Mouse (Mus musculus): ENCODE measurements around the gene Thoc3. TPM values are rescaled to one million over a fixed set of nuclear protein-coding genes. Genes with fewer than 3 reads are reported as not detected.
"Not testable (repeated sequence)": the region's sequence is repeated elsewhere in the genome, so short reads cannot be mapped to it uniquely, and the experiment has no call there.

Thoc3 gene
- polyA plus RNA-seq (2017; shearing (Covaris generic)), result 10 to 100 TPM; 23.8 to 34.9 TPM

DNA sequence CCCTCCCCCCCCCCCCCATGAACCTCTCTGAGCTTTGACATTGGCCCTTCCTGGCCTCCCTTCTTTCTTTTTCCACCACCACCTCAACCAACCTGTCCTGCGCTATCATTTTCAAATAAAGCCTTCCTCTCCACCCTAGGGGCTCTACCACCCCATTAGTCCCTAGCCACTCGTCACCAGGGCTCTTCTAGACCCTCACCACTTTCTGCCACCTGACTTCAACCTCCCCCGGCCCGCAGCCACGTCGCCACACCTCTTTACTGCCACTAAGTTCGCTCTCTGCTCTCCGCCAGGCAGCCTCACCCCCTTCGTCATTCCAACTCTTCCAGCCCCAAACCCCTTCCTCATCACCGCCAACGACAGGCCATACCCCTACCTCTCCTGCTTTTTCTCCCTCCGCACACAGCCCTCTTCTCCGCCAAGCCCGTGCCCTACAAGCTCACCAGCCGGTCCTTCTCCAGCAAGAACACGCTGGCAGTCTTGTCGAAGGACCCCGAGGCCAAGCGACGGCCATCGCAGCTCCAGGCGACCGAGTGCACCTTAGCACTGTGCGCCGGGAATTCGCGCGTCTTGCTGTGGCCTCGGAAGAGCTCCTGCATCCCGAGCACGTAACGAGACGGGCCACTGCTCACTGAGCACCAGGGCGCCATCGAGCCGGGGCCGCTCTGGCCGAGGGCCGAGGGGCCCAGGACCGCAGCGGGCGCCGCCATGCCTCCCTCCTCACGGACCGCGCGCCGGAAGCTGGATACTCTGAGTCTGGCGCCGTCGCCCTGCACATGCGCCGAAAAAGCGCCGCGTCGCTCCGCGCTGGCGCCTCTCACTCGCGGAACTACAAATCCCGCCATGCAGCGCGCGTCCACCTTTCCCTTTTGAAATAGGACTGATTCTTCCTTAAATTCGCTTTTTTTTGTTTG, at the start of gene Thoc3:
Gene Thoc3 (minus strand): TSS at position 752 of the 914 bp plus-strand sequence.
- ATAC-seq, result peak; percentile 100

DNA sequence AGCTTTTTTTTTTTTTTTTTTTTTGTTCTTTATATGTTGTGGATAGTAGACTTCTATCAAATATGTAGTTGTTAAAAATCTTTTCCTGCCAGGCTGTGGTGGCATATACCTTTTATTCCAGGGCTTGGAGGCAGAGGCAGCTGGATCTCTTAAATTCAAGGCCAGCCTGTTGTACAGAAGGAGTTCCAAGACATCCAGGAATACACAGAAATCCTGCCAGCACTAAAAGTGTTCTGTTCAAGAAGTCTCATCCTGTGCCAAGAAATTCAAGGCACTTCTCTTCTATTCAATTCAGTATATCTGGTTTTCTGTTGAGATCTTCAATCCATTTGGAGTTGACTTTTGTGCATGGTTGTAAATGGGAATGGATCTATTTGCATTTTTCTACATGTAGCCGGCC, 37.3 kb upstream of the Thoc3 start:
- no peak for ATAC-seq

DNA sequence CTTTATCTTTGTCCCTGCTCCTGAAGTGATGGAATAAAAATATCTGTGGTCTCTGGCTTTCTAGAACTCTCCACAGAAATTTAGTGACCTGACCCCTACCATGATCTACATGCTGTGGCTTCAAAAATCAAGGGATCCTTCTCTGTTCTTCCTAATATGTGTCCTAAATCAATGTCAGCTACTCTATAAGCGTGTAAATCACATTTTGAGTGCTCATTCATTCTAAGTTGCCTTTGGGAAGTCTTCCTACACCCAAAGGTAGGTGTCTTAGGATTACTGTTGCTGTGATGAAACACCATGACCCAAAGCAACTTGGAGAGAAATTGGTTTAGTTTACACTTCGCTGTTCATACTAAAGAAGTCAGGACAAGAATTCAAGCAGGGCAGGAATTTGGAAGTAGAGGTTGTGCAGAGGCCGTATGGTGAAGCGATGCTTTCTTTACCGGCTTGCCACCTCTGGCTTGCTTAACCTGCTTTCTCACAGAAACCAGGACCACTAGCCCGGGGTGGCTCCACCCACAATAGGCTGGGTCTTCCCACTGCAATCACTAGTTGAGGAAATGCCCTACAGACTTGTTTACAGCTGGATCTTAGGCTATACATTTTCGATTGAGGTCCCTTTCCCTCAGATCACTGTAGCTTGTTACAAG, 36.1 kb upstream of the Thoc3 start:
- no peak for ATAC-seq

DNA sequence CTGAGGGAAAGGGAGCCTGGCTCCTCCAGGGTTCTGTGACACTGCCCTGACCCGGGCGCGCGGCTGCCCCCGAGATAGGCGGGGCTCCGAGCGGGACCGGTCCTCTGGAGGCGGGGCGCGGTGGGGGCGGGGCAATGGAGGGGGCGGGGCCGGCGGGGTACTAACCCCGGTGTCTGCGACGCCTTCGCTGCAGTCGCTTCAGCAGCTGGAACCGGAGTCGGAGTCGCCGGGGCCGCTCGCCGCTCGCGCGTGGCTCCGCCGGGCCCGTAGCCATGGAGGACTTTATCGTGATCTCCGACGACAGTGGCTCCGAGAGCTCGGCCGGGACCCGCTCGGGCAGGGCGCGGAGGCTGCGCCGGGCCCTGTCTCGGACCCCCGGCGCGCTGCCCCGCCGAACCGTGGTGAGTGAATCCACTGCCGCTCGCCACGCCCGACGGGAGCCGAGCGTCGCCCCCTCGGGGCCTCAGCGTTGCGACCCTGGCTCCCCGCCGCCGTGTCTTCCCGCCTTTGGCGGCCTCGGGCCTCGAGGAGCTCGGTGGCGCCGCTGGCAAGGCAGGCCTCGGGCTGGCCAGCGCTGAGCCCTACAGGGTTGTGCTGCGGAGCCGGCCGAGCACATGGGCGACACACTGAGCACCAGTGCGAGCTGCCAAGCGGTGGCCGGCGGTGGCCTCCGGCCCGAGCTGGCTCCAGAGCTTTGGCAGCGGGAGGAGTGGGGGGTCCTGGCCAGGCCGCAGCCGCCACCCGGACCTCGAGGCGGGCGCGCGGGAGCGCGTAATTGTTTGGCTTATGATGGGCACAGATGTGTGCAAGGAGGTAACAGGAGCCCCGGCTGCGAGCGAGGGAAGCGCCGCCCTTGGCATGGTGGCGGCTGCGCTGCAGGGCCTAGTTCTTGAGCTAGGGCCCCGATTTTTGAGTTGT, 35.2 kb upstream of the Thoc3 start, which contains the start of gene Simc1:
Gene Simc1 (plus strand): TSS at position 176 of the 918 bp plus-strand sequence.
- peak; percentile 74 for ATAC-seq

DNA sequence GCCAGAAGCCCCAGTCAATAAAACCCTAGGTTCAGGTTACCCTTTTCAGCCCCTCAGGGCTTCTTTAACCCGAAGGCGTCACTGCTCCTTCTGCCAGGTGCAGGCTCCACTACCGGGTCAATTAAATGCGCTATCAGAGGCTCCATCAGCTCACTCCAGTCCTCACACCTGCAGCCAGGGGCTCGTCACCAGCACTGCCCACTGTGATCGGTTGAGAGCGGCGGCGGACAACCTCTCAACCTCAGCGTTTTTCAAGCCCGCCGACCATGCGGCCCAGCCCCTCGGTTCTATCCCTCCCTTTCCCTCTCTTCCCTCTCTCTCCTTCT, 34.6 kb upstream of the Thoc3 start:
- ATAC-seq, result peak; percentile 19

- ATAC-seq, result no peak
Measured at GRCm38 (mm10) chr13:54501957-54502690, 33.5 kb upstream of the Thoc3 start.

- peak; percentile 60 for ATAC-seq
Measured at GRCm38 (mm10) chr13:54501352-54501751, 32.7 kb upstream of the Thoc3 start.

- not testable (repeated sequence) for ATAC-seq
Measured at GRCm38 (mm10) chr13:54499551-54499950, 30.9 kb upstream of the Thoc3 start.

DNA sequence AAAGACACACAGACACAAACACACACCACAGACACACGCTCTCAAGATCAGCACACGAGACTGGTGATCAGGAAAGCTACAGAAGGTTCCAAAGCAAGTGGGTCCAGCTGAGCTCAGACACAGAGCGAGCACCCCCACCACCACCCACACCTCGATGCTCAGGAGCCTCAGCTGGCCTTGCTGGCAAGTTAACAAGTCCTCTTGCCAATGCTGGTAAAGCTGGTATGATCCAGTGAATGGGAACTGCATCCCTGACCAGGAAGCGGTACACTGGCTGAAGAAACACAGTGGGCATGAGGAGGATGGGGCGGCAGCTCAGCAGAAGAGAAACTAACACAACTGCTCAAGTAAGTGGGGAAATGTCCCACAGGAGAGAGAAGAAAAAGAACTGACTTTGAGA, 22.7 kb upstream of the Thoc3 start:
- ATAC-seq, result no peak

- no peak for ATAC-seq
Measured at GRCm38 (mm10) chr13:54490411-54490810, 21.8 kb upstream of the Thoc3 start.

DNA sequence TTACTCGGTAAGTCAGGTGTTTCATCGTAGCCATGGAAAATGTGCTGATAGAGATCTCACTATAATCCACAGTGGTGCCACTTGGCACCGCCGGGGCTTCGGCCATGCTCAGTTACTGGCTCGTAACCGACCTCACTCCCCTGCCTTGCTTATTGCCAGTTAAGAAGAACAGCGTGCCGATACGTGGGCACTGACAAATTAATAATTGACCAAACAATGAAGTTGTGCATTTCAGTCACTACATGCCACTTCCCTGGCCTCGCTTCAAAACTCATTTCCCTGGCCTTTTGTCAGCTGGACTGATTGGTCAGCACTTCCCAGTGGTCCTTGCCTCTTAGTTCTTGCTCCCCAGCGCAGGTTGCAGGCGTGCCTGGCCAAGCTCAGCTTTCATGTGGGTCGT, 12.8 kb upstream of the Thoc3 start:
- no peak for ATAC-seq

GRCm38 (mm10) chr13:54479286-54479685, 10.6 kb upstream of the Thoc3 start:
- no peak for ATAC-seq

DNA sequence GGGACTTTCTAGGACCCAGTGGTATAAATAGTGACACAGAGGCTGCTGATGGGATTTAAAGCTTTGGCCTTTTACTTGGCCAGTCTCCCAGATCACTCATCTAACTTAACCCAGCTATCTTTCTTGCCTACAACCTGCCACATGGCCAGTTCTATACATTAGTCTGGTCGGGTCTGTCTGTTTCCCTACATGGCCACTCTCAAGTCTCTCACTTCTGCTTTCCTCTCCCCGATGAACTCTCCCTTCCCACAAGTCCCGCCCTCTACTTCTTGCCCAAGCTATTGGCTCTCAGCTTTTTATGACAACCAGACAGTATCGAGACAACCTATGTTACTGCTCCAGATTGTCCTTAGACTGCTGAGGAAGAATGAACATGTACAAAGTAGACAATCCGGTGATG, 7.1 kb upstream of the Thoc3 start:
- ATAC-seq, result no peak

DNA sequence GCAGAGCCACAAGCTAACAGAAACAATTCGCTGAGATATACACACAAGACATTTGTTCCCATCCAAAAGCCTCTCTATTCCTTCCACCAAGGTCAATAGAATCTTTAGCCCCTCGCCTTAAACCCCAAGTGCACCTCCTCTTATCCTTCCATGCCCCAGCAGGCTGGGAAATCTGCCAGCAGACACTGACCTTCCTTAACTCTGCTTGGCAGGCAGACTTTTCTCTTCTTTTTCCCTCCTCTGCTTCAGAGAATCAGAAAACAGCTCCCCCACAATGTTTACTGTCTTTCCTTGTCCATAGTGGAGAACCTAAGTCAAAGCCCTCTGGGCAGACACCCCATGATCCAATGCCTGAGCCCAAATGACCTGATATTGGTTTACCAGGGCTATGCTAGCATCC, 6.3 kb upstream of the Thoc3 start:
- no peak for ATAC-seq

DNA sequence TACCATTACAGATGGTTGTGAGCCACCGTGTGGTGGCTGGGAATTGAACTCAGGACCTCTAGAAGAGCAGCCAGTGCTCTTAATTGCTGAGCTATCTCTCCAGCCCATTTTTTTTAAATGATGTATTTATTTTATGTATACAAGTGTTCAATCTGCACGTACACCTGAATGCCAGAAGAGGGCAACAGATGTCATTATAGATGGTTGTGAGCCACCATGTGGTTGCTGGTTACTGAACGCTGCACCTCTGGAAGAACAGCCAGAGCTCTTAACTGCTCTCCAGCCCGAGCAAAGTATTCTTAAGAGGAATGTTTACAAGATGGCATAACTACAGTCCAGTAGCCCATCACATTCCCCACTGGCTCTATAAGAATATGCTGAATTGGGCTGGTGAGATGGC, 3.3 kb upstream of the Thoc3 start:
- no peak for ATAC-seq

- peak; percentile 42 for ATAC-seq
Measured at GRCm38 (mm10) chr13:54469012-54469354, 334 bp upstream of the Thoc3 start.

GRCm38 (mm10) chr13:54459282-54459681, 9.4 kb downstream of the Thoc3 start:
- ATAC-seq, result no peak

GRCm38 (mm10) chr13:54457062-54457461, 11.6 kb downstream of the Thoc3 start:
- no peak for ATAC-seq

DNA sequence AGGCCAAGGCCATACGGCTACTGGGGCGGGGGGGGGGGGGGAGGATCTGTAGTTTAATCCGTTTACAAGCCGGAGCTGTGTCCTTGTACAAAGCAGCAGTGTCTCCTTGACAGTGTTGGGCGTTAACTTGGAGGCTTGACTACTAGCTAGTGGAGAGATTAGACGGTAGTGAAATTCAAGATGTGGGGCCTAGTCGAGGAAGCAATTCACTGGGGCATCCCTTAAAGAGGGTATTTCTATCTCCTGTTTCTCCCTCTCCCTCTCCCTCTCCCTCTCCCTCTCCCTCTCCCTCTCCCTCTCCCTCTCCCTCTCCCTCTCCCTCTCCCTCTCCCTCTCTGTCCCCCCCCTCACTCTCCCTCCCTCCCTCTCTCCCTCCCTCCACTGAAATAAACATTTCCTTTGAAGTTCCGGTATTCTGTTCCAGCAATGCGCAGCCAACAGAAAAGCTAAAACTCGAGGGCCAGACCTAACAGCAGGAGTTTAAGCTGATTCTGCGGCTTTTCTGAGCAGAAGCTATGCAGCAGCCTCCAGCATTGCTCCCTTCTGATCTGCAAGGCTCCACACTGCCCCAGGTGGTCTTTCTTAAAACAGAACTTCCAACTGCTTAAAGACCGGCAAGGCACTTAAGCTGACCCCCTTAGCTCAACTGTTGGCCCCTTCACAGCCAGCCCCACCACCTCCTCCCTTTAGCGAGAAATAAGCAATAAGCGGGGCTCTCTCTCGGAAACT, 21.0 kb downstream of the Thoc3 start:
- no peak for ATAC-seq

DNA sequence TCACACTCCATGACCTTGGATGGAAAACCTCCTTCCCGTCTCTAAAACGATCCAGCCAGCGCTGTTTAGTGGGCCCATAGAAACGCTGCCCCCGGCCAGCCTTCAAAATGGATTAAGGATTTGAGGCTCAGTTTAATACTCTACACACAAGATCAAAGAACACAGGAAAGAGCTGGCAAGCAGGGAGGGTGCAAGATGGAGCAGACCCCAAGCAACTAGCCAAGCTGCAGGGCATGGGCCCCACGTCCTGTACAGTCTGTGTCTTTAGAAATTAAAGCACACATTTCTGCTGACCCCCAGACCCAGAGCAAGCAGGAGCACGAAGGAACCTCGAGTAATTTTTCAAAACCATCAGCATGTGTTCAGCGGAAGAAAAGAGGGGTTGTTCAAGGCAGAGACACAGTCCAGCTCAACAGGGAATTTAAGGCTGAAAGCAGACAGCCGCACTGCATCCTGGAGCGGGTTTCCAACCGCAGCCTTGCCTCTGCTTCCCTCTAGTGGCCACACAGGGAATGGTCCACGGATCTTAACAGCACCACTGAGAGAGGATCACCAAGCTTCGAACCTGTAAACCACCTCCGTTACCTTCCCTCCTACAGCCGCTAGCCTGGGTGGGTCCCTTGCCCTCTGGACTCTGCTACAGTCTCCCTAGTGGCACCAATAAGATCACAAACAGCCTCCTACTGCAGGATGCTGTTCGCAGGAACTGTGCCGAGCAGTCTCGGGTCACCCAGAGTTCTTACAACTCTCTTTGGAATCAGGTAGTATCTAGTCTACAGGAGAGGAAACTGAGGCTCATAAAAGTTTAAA, 21.8 kb downstream of the Thoc3 start:
- peak; percentile 92 for ATAC-seq

DNA sequence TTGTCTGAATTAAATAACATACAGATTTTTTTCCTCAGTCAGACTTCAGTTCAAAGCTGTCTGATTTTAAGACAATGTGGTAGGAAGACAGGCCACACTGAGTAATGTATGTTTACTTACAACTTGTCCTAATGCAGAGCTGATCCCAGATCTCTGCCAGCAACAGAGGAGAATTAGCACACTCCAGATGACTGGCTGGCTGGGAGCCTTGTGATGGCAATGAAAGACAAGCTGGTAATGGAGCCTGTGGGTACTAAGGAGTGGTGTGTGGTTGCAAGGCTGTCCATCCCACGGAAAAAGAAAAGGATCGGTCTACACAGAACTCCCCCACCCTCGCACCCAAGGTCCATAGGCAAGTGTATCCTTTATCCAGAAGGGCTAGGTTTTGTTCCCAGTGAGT, 25.0 kb downstream of the Thoc3 start:
- ATAC-seq, result no peak
